Mouse (Mus musculus) forebrain, embryonic 13.5 days (tissue): Measurements from ENCODE around the gene Mns1. TPM values are rescaled to one million over a fixed set of nuclear protein-coding genes. Genes with fewer than 3 reads are reported as not detected.
"Not testable (repeated sequence)": the region's sequence is repeated elsewhere in the genome, so short reads cannot be mapped to it uniquely, and the experiment has no call there.

Experiments used
- ATAC-seq: fragments of 200-750 bp; cut with Nextera tagmentation; 2 replicates; pipeline ENCODE4 v1.8.0; 2017
- H3K27ac ChIP-seq: fragments of 300-500 bp; sonication (generic); 2 replicates; pipeline ENCODE4 v1.5.1; 2015; ENCODE audit warnings: inconsistent platforms, mild to moderate bottlenecking, moderate library complexity
- H3K27me3 ChIP-seq: fragments of 300-500 bp; sonication (generic); 2 replicates; pipeline ENCODE4 v1.6.1; 2015; ENCODE audit warnings: mild to moderate bottlenecking, inconsistent platforms
- H3K36me3 ChIP-seq: fragments of 300-500 bp; sonication (generic); 2 replicates; pipeline ENCODE4 v1.6.1; 2015; ENCODE audit warnings: mild to moderate bottlenecking, inconsistent platforms; ENCODE audit not compliant: poor library complexity, severe bottlenecking
- H3K4me1 ChIP-seq: fragments of 300-500 bp; sonication (generic); 2 replicates; pipeline ENCODE4 v1.6.1; 2015; ENCODE audit warnings: inconsistent platforms
- H3K4me2 ChIP-seq: fragments of 300-500 bp; sonication (generic); 2 replicates; pipeline ENCODE4 v1.6.1; 2015; ENCODE audit warnings: inconsistent platforms, mild to moderate bottlenecking, moderate library complexity
- H3K4me3 ChIP-seq: fragments of 300-500 bp; sonication (generic); 2 replicates; pipeline ENCODE4 v1.5.1; 2015; ENCODE audit warnings: mild to moderate bottlenecking, inconsistent platforms
- H3K9ac ChIP-seq: fragments of 300-500 bp; sonication (generic); 2 replicates; pipeline ENCODE4 v1.6.1; 2015; ENCODE audit warnings: mild to moderate bottlenecking, inconsistent platforms
- H3K9me3 ChIP-seq: fragments of 300-500 bp; sonication (generic); replicated peaks from 2 replicates; pipeline ENCODE4 v1.6.1; 2016; ENCODE audit warnings: inconsistent platforms
- WGBS: fragments of 180-500 bp; shearing (Covaris S2); methylation state at CpG from one replicate; pipeline ENCODE4 v1.1.7; 2015; 5-methylcytosine and 5-hydroxymethylcytosine counted together
- polyA plus RNA-seq: library from polyadenylated mRNA; unstranded; fragments of >200 nt; fragmentation: Nextera tagmentation; extraction: Ambion mirVana; gene quantifications from 2 replicates; pipeline ENCODE4 v1.2.1, GENCODE M21; 2015

Gene Mns1
- polyA plus RNA-seq = 28.8 and 30.4 TPM in 2 replicates

DNA sequence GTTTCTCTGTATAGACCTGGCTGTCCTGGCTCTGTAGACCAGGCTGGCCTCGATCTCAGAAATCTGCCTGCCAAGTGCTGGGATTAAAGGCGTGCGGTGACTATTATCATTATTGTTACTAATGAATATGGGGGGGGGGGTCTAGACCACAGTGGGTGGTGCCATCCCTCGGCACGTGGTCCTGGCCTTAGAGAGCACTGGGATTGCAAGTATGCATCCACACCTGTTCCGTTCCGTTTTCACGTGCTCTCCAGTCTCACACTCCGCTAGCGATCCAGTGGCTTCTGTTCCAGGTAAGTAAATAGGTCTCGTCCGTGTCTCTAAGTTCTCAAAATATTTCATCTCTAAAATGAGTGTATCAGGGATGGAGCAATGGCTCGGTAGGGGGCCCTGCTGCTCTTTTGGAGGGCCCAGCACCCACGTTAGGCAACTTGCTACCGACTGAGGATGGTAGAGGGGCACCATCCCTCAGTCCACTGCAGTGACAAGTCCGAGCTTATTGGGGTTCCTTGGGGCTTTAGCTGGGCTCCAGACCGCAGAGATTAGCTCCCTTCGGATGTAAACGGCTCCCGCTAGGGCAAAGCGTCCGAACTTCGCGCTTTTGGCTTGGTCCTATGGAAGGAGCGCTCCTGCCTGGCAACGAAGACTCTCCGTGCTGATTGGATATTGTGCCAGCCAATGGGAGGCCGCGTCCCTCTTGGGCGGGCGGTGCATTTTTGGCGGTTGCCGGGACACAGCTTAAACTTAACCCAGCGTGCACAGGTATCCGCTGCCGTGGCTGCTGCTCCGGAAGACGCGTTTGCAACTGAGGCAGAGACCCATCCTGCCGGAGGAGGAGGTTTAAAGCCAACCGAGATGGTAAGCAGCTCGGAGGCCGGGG is at the start of gene Mns1:
Gene Mns1 (plus strand): TSS at position 190 of the 880 bp plus-strand sequence.
- peak within 1 kb of the TSS; percentile 59 for H3K27ac ChIP-seq

DNA sequence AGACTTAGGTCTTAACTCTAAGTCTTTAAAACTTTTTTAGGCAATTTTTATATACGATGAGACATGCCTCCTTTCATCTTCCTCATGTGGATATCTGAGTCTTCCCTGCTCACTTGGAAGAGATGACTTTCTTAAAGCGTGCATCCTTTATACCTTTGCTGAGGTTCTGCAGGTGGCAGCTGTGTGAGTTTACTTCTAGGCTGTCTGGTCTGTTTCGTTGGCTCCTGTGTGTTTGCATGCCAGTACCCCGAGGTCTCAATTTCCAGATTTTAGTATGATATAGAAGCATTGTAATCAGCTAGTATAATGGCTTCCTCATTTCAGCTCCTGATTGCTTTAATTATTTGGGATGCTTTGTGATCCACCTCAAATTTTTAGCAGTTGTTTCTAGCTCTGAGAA is 48.9 kb upstream of the Mns1 start:
- Histone ChIP-seq H3K27me3 (no peaks in the 10 kb centered on the region), H3K4me3 (no peak overlapping the region), H3K9me3 (no peaks in the 10 kb centered on the region), H3K4me1 (peaks cover 13% of the 10 kb centered on the region), H3K4me2 (no peak overlapping the region), H3K36me3 (no peaks in the 10 kb centered on the region), H3K9ac (no peak overlapping the region), H3K27ac (no peak overlapping the region)
- no peak for ATAC-seq
- WGBS = 93% methylated on average over 4 of the region's 4 CpGs

More for the DNA sequence above, at the start of gene Mns1:
- WGBS = under 1% methylated on average over 43 of the region's 43 CpGs
- H3K36me3 ChIP-seq = no peaks in the 10 kb centered on the region
- peak; percentile 100 for ATAC-seq
- peak within 1 kb of the TSS; percentile 63 for H3K4me3 ChIP-seq
- peak within 1 kb of the TSS; percentile 90 for H3K4me2 ChIP-seq
- H3K27me3 ChIP-seq = no peaks in the 10 kb centered on the region
- H3K9ac ChIP-seq = peak within 1 kb of the TSS; percentile 76
- H3K9me3 ChIP-seq = no peaks in the 10 kb centered on the region
- H3K4me1 ChIP-seq = peaks cover 18% of the 10 kb centered on the region

DNA sequence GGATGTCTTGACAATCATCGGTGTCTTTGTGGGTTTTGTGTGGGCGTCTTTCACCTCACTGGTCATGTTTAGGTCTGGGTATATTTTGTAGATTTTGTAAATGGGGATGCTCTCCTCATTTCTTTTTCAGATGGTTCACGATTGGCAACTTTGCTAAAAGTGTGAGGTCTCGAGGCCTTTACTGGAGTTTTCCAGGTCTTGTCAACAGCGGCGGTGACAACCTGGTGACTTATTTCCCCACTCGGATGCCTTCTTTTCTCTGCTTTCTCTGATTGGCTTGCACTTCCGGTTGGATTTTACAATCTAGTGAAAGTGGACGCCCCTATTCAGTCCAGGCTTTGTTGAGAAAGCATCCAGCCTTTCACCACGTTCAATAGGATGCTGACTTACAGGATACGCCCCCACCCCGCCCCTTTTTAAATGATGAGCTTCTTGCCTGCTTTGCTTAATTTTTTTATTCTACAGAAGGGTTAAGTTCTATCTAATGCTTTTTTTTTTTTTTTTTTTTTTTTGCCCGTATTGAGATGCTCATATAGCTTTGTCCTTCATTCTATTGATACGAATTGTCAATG is 48.3 kb upstream of the Mns1 start:
- Histone ChIP-seq H3K9ac (no peak overlapping the region), H3K27me3 (no peaks in the 10 kb centered on the region), H3K27ac (no peak overlapping the region), H3K4me3 (no peak overlapping the region), H3K4me2 (no peak overlapping the region), H3K36me3 (no peaks in the 10 kb centered on the region), H3K4me1 (peaks cover 18% of the 10 kb centered on the region), H3K9me3 (no peaks in the 10 kb centered on the region)
- WGBS = 70% methylated on average over 14 of the region's 14 CpGs
- no peak for ATAC-seq

DNA sequence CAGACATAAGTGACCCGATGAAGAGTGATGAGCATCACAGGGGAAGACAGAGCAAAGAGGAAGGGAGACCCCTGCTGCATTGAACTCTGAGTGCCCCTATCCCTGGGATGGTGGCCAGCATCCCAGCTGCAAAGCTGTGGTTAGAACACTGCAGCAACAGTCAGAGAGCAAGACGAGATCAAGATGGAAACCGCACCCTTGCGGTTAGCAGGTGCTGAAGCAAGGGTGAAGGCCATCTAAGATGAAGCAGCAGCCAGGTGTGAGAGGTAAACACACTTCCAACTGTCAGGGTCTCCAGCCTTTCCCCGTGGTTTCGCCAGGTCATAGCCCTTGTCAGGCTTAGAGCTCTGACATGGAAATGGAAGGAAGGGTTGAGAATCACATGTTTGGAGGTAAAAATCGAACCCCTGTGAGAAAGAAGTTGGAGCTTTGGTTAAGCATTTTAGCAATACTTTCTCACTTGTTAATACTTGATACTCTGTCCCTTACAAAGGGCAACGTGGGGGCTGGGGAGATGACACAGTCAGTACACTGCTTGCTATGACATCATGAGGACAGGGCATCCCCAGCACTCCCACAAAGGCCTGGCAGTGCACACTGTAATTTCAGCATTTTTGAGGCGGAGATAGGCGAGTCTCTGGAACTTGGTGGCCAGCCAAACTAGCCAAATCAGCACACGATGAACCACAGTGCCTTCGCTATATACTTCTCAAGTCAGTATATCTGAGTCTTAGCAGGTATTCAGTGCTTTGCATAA is 47.3 kb upstream of the Mns1 start:
- Histone ChIP-seq H3K27me3 (no peaks in the 10 kb centered on the region), H3K9me3 (no peaks in the 10 kb centered on the region), H3K4me2 (no peak overlapping the region), H3K27ac (no peak overlapping the region), H3K9ac (no peak overlapping the region), H3K36me3 (no peaks in the 10 kb centered on the region), H3K4me1 (peaks cover 18% of the 10 kb centered on the region), H3K4me3 (no peak overlapping the region)
- 90% methylated on average over 12 of the region's 12 CpGs for WGBS
- no peak for ATAC-seq

DNA sequence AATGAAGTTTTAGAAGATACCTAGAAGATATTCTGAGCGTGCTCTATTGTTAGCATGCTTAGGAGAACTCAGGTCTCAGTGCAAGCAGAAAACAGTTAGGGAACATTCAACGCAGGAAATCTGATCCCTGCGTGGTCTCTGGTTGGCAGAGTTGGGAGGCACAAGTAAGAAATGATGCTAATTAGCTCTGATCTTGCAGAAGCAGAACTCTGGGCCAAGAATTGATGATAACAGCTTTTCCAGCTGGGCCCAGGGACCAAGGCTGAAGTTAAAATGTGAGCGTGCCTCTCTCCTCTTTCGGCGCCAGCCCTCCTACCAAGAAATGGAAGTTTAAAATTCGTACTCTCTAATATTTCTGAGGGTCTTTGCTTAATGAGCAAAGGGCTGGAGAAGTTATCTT is 45.1 kb upstream of the Mns1 start:
- peaks cover 18% of the 10 kb centered on the region for H3K4me1 ChIP-seq
- H3K9ac ChIP-seq = no peak overlapping the region
- H3K9me3 ChIP-seq = no peaks in the 10 kb centered on the region
- H3K27me3 ChIP-seq = no peaks in the 10 kb centered on the region
- H3K27ac ChIP-seq = no peak overlapping the region
- no peaks in the 10 kb centered on the region for H3K36me3 ChIP-seq
- 73% methylated on average over 7 of the region's 7 CpGs for WGBS
- ATAC-seq = no peak
- no peak overlapping the region for H3K4me2 ChIP-seq
- H3K4me3 ChIP-seq = no peak overlapping the region

DNA sequence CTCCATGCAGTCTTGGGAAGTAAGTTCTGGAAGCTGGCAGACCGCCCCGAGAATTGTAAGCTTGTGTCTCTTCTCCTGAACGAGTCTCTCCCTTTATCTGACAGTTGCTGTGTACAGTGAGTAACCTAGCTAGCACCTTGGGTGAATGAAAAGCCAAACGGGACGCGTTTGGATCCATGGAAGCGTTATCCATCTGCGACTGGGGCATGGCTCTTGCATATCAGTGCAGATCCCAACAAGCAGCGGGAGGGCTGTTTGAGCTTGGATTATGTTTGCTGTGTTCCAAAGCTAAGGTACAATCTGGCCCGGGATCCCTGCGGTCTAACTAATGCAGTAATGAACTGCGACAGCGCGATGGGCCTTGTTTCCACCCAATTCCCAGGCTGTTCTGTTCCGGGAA is 44.6 kb upstream of the Mns1 start:
- WGBS = 60% methylated on average over 15 of the region's 15 CpGs
- Histone ChIP-seq H3K36me3 (no peaks in the 10 kb centered on the region), H3K9ac (no peak overlapping the region), H3K4me1 (peaks cover 18% of the 10 kb centered on the region), H3K4me2 (no peak overlapping the region), H3K4me3 (no peak overlapping the region), H3K27me3 (no peaks in the 10 kb centered on the region), H3K9me3 (no peaks in the 10 kb centered on the region), H3K27ac (no peak overlapping the region)
- no peak for ATAC-seq

DNA sequence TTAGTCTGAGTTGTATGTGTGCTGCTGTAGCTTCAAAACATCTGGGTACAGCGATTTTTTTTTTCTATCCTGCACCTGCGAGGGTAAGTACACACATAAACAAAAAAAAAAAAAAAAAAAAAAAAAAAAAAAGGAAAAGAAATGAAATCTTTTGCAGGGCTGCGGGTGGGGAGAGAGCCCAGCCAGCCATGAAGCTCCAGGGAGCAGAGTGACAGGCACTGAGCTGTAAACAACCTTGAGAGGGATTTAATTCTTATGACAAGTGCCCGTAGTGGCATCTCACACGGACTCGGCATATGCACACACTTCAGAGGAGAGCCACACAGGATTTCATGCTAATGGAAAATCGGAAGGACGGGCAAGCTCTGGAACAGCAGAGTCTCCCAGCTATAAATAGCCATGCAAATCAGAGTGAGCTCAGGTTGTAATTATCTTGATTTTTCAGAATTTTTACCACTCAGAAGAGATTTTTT is 43.9 kb upstream of the Mns1 start:
- no peak overlapping the region for H3K9ac ChIP-seq
- peak overlapping the region; percentile 22; the same call in 1 of the 2 replicates for H3K4me2 ChIP-seq
- H3K27me3 ChIP-seq = no peaks in the 10 kb centered on the region
- no peak overlapping the region for H3K4me3 ChIP-seq
- ATAC-seq = no peak
- 51% methylated on average over 8 of the region's 8 CpGs for WGBS
- peak overlapping the region; percentile 40; the same call in 1 of the 2 replicates for H3K27ac ChIP-seq
- no peaks in the 10 kb centered on the region for H3K9me3 ChIP-seq
- no peaks in the 10 kb centered on the region for H3K36me3 ChIP-seq
- H3K4me1 ChIP-seq = peaks cover 18% of the 10 kb centered on the region

DNA sequence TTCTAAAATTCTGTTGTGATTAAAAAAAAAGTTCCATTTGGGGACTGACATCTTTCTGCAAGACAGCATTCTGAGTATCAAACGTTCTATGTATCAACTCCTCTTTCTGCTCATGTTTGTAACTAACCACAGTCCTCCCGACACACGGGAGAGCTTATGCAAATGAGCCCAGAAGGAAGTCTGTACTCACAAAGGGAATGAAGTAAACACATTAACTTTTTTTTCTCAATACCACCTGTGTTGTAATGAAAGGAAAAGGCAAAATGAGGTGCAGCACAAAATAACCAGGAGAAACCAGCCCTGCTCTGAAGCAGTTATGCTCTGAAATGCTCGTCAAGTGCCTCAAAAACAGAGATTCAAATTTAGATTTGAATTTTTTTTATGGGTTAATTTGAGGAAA is 37.7 kb upstream of the Mns1 start:
- H3K4me2 ChIP-seq = no peak overlapping the region
- H3K9ac ChIP-seq = no peak overlapping the region
- peaks cover 8% of the 10 kb centered on the region for H3K4me1 ChIP-seq
- no peaks in the 10 kb centered on the region for H3K36me3 ChIP-seq
- no peak overlapping the region for H3K27ac ChIP-seq
- no peaks in the 10 kb centered on the region for H3K9me3 ChIP-seq
- H3K27me3 ChIP-seq = no peaks in the 10 kb centered on the region
- ATAC-seq = no peak
- H3K4me3 ChIP-seq = no peak overlapping the region
- 19% methylated on average over 4 of the region's 4 CpGs for WGBS

DNA sequence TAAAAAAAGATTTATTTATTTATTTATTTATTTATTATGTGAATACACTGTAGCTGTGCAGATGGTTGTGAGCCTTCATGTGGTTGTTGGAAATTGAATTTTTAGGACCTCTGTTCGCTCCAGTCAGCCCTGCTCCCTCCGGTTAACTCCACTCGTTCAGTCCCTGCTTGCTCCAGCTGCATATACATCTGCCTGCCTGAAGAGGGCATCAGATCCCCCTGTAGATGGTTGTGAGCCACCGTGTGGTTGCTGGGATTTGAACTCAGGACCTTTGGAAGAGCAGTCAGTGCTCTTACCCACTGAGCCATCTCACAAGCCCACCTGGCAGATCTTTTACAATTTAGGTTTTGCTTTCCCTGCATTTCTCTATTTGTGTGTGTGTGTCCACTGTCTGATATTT is 36.0 kb upstream of the Mns1 start:
- H3K4me2 ChIP-seq, H3K27me3 ChIP-seq, H3K36me3 ChIP-seq, ATAC-seq, H3K4me3 ChIP-seq, H3K9me3 ChIP-seq, H3K4me1 ChIP-seq, H3K27ac ChIP-seq, H3K9ac ChIP-seq: not testable (repeated sequence)
- WGBS = 88% methylated on average over 4 of the region's 4 CpGs

DNA sequence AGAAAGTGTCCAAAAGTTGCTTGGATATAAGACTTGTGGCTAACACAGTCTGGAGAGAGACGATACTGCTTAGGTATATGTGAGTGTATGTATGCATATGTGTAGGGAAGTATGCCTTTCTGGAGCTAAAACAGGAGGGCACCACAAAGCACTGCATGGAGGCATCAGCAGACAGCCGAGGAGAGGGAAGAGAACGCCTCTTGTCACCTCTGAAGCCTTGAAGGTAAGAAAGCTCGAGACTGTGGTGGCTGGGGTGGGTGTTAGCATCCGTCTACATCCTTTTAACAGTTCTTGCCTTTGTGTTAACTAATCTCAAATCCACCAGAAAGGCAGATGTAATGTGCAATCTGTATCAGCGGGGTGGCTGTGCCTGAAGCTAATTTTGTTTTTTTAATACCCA is 34.4 kb upstream of the Mns1 start:
- no peak overlapping the region for H3K9ac ChIP-seq
- H3K27me3 ChIP-seq = 0 out of 2 replicates have a peak, but pooled peaks cover 3% of the 10 kb centered on the region
- ATAC-seq = no peak
- H3K4me2 ChIP-seq = no peak overlapping the region
- no peaks in the 10 kb centered on the region for H3K36me3 ChIP-seq
- H3K27ac ChIP-seq = no peak overlapping the region
- H3K9me3 ChIP-seq = no peaks in the 10 kb centered on the region
- H3K4me1 ChIP-seq = peaks cover 12% of the 10 kb centered on the region
- WGBS = 67% methylated on average over 6 of the region's 6 CpGs
- no peak overlapping the region for H3K4me3 ChIP-seq

DNA sequence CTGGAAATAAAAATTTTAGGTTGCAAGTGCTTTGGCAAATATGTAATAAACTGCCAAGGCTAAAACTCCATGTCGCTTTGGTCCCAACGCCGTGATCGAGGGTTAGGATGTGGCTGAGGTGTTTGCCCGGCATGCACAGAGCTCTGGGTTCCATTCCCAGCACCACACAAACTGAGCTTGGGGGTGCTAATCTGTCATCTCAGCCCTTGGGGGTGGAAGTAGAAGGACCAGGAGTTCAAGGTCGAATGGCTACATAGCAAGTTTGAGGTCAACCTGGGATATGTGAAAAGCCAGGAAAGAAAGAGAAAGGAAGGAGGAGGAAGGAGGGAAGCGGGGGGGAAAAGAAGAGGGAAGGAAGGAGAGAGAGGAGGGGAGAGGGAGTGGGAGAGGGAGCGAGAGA is 33.4 kb upstream of the Mns1 start:
- H3K36me3 ChIP-seq = no peaks in the 10 kb centered on the region
- peaks cover 12% of the 10 kb centered on the region for H3K4me1 ChIP-seq
- 0 out of 2 replicates have a peak, but pooled peaks cover 3% of the 10 kb centered on the region for H3K27me3 ChIP-seq
- no peak overlapping the region for H3K4me2 ChIP-seq
- ATAC-seq = no peak
- no peaks in the 10 kb centered on the region for H3K9me3 ChIP-seq
- no peak overlapping the region for H3K4me3 ChIP-seq
- 86% methylated on average over 8 of the region's 8 CpGs for WGBS
- H3K9ac ChIP-seq = no peak overlapping the region
- no peak overlapping the region for H3K27ac ChIP-seq

DNA sequence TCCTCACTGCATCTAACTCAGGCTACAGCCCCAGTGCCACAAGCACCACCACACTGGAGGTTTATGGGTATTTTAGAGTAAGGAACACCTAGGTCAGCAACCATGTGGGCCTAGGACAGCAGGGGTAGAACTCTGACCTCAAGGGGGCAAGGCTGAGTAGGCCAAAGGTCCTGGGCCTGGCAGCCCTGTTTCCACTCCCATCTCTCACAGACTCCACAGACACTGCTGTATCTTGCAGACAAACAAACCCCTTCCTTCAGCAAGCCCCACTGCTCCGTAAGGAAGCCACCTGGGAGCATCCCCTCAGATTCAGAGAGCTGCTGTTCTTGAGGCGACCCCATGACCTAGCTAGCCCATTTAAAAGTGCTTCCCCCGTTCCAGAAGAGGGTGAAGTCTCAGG is 32.9 kb upstream of the Mns1 start:
- no peak overlapping the region for H3K4me3 ChIP-seq
- no peaks in the 10 kb centered on the region for H3K9me3 ChIP-seq
- no peak overlapping the region for H3K9ac ChIP-seq
- ATAC-seq = no peak
- H3K36me3 ChIP-seq = no peaks in the 10 kb centered on the region
- H3K4me1 ChIP-seq = peaks cover 7% of the 10 kb centered on the region
- H3K27me3 ChIP-seq = 0 out of 2 replicates have a peak, but pooled peaks cover 3% of the 10 kb centered on the region
- no peak overlapping the region for H3K27ac ChIP-seq
- H3K4me2 ChIP-seq = no peak overlapping the region
- WGBS = 60% methylated on average over 3 of the region's 3 CpGs
